Mouse (Mus musculus) megakaryocyte, embryonic 14.5 days (primary cell): ENCODE measurements at regions not wholly inside any gene's neighbourhood (a gene's known extent, or its start where the extent isn't known, plus 50 kb on each side); places are given as distances from the start of the nearest gene placed in this dataset.

Experiments used
- FLI1 ChIP-seq: IDR thresholded peaks from 2 replicates; pipeline ENCODE4 v1.6.1; 2012; ENCODE audit warnings: low read length, inconsistent platforms, mixed read lengths
- GATA1 ChIP-seq: IDR thresholded peaks from 3 replicates; pipeline ENCODE4 v1.6.1; 2012; ENCODE audit warnings: mixed read lengths, low read length, inconsistent platforms, borderline replicate concordance

GRCm38 (mm10) chr3:146341652-146342340 is 62.6 kb upstream of the Ssx2ip start:
- TF ChIP-seq GATA1 (no peak), FLI1 (no peak)
